Mouse (Mus musculus) ES-Bruce4 (cell line): ENCODE measurements around the gene Acss2. TPM values are rescaled to one million over a fixed set of nuclear protein-coding genes. Genes with fewer than 3 reads are reported as not detected.

Source experiments
- H3K27ac ChIP-seq: 2 replicates; pipeline ENCODE4 v1.5.1; 2012; ENCODE audit warnings: low read length, inconsistent platforms; ENCODE audit not compliant: insufficient read depth
- H3K27me3 ChIP-seq: 2 replicates; pipeline ENCODE4 v1.6.1; 2012; ENCODE audit warnings: mild to moderate bottlenecking, low read length, inconsistent platforms; ENCODE audit not compliant: control insufficient read depth, poor library complexity, insufficient read depth, severe bottlenecking
- H3K36me3 ChIP-seq: 2 replicates; pipeline ENCODE4 v1.6.1; 2012; ENCODE audit warnings: inconsistent platforms, mild to moderate bottlenecking, low read length, moderate library complexity; ENCODE audit not compliant: control insufficient read depth, poor library complexity, insufficient read depth, severe bottlenecking
- H3K4me1 ChIP-seq: one replicate; pipeline ENCODE4 v1.8.1; 2011; ENCODE audit warnings: low read length; ENCODE audit not compliant: control insufficient read depth, insufficient read depth
- H3K4me3 ChIP-seq: 2 replicates; pipeline ENCODE4 v1.5.1; 2011; ENCODE audit warnings: low read depth, mild to moderate bottlenecking, low read length
- H3K9ac ChIP-seq: 2 replicates; pipeline ENCODE4 v1.6.1; 2012; ENCODE audit warnings: low read depth, mild to moderate bottlenecking, inconsistent platforms; ENCODE audit not compliant: poor library complexity, severe bottlenecking
- H3K9me3 ChIP-seq: replicated peaks from 2 replicates; pipeline ENCODE4 v1.6.1; 2012; ENCODE audit warnings: mild to moderate bottlenecking, low read length, inconsistent platforms; ENCODE audit not compliant: control insufficient read depth, poor library complexity, insufficient read depth, severe bottlenecking
- CTCF ChIP-seq: IDR thresholded peaks from one replicate; pipeline ENCODE4 v1.8.1; 2011; ENCODE audit warnings: low read depth, low read length
- EP300 ChIP-seq: IDR thresholded peaks from 2 replicates; pipeline ENCODE4 v1.6.1; 2011; ENCODE audit warnings: low read depth, low read length; ENCODE audit not compliant: insufficient read depth
- POLR2A ChIP-seq: IDR thresholded peaks from one replicate; pipeline ENCODE4 v1.8.1; 2011; ENCODE audit warnings: low read length; ENCODE audit not compliant: insufficient read depth
- polyA plus RNA-seq: library from polyadenylated mRNA; stranded (reverse); fragments of >200 nt; gene quantifications from 2 replicates; pipeline ENCODE4 v1.2.4, GENCODE M21; 2011; ENCODE audit warnings: low read depth; ENCODE audit not compliant: missing spikeins, insufficient read depth, insufficient read length

Gene Acss2
- polyA plus RNA-seq, 1 experiment: 10.3 TPM

- no peak overlapping the region for H3K9ac ChIP-seq
- no peaks in the 10 kb centered on the region for H3K4me1 ChIP-seq
- no peaks in the 10 kb centered on the region for H3K9me3 ChIP-seq
- no peak overlapping the region for H3K27ac ChIP-seq
- no peaks in the 10 kb centered on the region for H3K27me3 ChIP-seq
- TF ChIP-seq CTCF (no peak), EP300 (no peak), POLR2A (no peak)
- H3K36me3 ChIP-seq: no peaks in the 10 kb centered on the region
- H3K4me3 ChIP-seq: no peak overlapping the region
Measured at GRCm38 (mm10) chr2:155569223-155569807, 51.6 kb downstream of the Acss2 start.

- no peak overlapping the region for H3K27ac ChIP-seq
- no peak overlapping the region for H3K4me3 ChIP-seq
- H3K4me1 ChIP-seq: no peaks in the 10 kb centered on the region
- H3K36me3 ChIP-seq: no peaks in the 10 kb centered on the region
- TF ChIP-seq POLR2A (no peak), CTCF (no peak), EP300 (no peak)
- no peak overlapping the region for H3K9ac ChIP-seq
- H3K27me3 ChIP-seq: no peaks in the 10 kb centered on the region
- H3K9me3 ChIP-seq: no peaks in the 10 kb centered on the region
Measured at GRCm38 (mm10) chr2:155573001-155573400, 55.3 kb downstream of the Acss2 start.

- no peak overlapping the region for H3K9ac ChIP-seq
- H3K4me1 ChIP-seq: no peaks in the 10 kb centered on the region
- no peaks in the 10 kb centered on the region for H3K36me3 ChIP-seq
- H3K27ac ChIP-seq: no peak overlapping the region
- no peaks in the 10 kb centered on the region for H3K9me3 ChIP-seq
- H3K4me3 ChIP-seq: no peak overlapping the region
- H3K27me3 ChIP-seq: no peaks in the 10 kb centered on the region
- no peak for TF ChIP-seq CTCF
- no peak for TF ChIP-seq POLR2A
- TF ChIP-seq EP300: no peak
Measured at GRCm38 (mm10) chr2:155573996-155574395, 56.2 kb downstream of the Acss2 start.

- Histone ChIP-seq H3K27me3 (no peaks in the 10 kb centered on the region), H3K4me3 (no peak overlapping the region), H3K9me3 (no peaks in the 10 kb centered on the region), H3K4me1 (no peaks in the 10 kb centered on the region), H3K27ac (no peak overlapping the region), H3K9ac (no peak overlapping the region), H3K36me3 (no peaks in the 10 kb centered on the region)
- TF ChIP-seq POLR2A (no peak), EP300 (no peak)
Measured at GRCm38 (mm10) chr2:155574700-155575099, 57.0 kb downstream of the Acss2 start.

GRCm38 (mm10) chr2:155576656-155577055 is 58.9 kb downstream of the Acss2 start:
- Histone ChIP-seq H3K4me1 (no peaks in the 10 kb centered on the region), H3K27ac (no peak overlapping the region), H3K4me3 (no peak overlapping the region), H3K27me3 (no peaks in the 10 kb centered on the region), H3K36me3 (no peaks in the 10 kb centered on the region), H3K9me3 (no peaks in the 10 kb centered on the region), H3K9ac (no peak overlapping the region)
- TF ChIP-seq CTCF: no peak
- no peak for TF ChIP-seq EP300
- no peak for TF ChIP-seq POLR2A

- Histone ChIP-seq H3K27ac (no peak overlapping the region), H3K36me3 (no peaks in the 10 kb centered on the region), H3K4me1 (no peaks in the 10 kb centered on the region), H3K4me3 (no peak overlapping the region), H3K9me3 (no peaks in the 10 kb centered on the region), H3K27me3 (no peaks in the 10 kb centered on the region), H3K9ac (no peak overlapping the region)
- TF ChIP-seq EP300 (no peak), CTCF (no peak), POLR2A (no peak)
Measured at GRCm38 (mm10) chr2:155580331-155580730, 62.6 kb downstream of the Acss2 start.
